Mouse (Mus musculus) spleen, adult 2 months (tissue): ENCODE measurements around the gene Klhl5.

ENCODE experiments used
- CTCF ChIP-seq: fragments of 200-500 bp; IDR thresholded peaks from 2 replicates; pipeline ENCODE4 v1.5.1; 2011; ENCODE audit warnings: mild to moderate bottlenecking, inconsistent platforms; ENCODE audit not compliant: insufficient read depth, insufficient read length, insufficient replicate concordance; ENCODE audit errors: extremely low read depth
- POLR2A ChIP-seq: fragments of 200-500 bp; IDR thresholded peaks from 2 replicates; pipeline ENCODE4 v1.6.1; 2011; ENCODE audit warnings: low read depth, low read length, inconsistent platforms

DNA sequence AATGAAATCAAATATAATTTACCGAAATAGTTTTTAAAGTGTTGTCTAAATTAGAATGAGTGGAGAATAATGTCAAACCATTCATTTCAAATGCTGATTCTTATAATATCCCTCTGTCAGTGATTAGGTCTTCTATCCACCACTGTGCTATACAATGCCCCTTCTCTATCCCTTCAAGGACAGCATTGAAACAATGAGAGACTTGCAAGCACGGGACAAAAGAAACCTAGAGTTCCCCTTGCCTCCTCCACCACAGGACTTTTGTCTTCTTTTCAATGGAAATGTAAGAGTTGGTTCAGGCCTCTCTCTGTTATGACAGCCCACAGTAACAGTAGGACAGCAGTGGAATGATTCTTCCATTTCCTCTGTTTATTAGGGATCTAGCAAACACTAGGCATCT lies 44.1 kb upstream of the Klhl5 start:
- TF ChIP-seq CTCF (no peak), POLR2A (no peak)
